Mouse (Mus musculus): ENCODE results near the gene Cyp4f39.

DNA sequence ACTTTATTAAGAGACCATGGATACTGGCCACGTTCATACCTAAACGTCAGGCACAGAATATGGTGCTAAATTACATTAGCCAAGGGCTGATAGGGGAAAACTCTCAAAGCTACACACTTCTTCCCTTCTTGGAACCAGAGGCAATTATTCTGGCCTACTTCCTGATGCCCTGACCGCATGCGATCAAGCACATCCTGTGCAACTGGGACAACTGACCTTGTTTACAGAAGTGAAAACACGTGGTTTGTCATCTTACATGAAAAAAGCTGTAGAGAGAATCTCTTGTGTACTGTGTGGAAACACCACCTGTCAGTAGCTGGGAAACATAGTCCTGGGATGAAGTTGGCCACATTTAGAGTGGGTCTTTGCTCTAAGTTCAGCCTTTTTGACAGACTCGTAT, 81.5 kb downstream of the Cyp4f39 start:
- TF ChIP-seq CTCF (IDR thresholded peaks at IDR 0.05; ENCODE audit: low read depth, low read length) (no peak), POLR2A (IDR thresholded peaks at IDR 0.05; ENCODE audit: extremely low read depth, insufficient read depth, low read length) (no peak)
